Mouse (Mus musculus) megakaryocyte-erythroid progenitor cell, adult 5-6 weeks (primary cell): ENCODE measurements around the gene Fbxo46. TPM values are rescaled to one million over a fixed set of nuclear protein-coding genes. Genes with fewer than 3 reads are reported as not detected.

Source experiments
- ATAC-seq: replicated peaks from 2 replicates; pipeline ENCODE4 v1.8.0; 2016; ENCODE audit warnings: mild to moderate bottlenecking, inconsistent platforms; ENCODE audit not compliant: severe bottlenecking, poor library complexity, low FRiP score, low TSS enrichment
- total RNA-seq, 2 experiments: library from RNA; stranded (forward) in 1 of 2; stranded (reverse) in 1 of 2; fragments of 200-1000, 215-1000 nt in 1 of 2; fragments of >200 nt in 1 of 2; fragmentation: Nextera tagmentation in 1 of 2; gene quantifications; 2 replicates each; pipeline ENCODE4 v1.2.3; 2014 to 2017

Fbxo46 gene
- total RNA-seq, 2 experiments from 2014 or later, result 6.3 to 7.8 TPM

DNA sequence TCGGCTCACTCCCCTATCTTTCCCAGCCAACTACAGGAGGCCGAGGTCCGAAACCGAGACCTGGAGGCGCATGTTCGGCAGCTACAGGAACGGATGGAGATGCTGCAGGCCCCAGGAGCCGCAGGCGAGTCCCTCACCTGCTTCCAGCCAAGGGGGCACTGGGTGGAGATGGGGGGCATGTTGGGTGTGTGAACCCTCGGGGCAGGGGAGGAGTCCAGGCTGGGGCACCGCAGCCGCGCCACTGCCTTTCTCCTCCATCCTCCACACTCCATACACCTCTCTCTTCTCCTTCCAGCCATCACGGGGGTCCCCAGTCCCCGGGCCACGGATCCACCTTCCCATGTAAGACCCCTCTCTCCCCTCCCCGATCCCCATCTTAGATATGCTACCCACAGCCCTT is 27.7 kb upstream of the Fbxo46 start:
- no peak for ATAC-seq

DNA sequence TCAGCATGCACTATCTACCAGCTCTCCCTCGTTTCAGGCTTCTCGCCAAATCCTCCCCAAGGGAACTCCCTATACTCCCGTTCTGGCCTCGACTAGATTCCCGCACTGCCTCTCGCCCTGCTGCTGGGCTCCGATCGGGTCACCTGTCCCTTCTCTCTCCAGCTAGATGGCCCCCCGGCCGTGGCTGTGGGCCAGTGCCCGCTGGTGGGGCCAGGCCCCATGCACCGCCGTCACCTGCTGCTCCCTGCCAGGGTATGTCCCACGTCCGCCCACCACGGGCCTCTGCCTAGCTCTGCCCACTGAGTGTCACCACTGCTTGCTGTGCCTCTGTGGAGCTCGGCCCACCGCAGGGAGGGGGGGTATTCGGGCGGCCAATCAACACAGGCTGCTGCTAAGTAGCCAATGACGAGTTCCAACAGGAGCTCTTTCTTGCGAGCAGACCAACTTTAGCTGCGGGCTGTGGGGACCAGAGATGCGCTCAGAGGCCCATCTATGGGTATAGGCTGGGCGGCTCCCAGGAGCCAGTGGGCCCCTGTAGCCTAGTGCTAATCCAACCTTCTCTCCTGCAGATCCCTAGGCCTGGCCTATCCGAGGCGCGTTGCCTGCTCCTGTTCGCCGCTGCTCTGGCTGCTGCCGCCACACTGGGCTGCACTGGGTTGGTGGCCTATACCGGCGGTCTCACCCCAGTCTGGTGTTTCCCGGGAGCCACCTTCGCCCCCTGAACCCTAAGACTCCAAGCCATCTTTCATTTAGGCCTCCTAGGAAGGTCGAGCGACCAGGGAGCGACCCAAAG is 27.1 kb upstream of the Fbxo46 start:
- ATAC-seq, result peak; percentile 23

DNA sequence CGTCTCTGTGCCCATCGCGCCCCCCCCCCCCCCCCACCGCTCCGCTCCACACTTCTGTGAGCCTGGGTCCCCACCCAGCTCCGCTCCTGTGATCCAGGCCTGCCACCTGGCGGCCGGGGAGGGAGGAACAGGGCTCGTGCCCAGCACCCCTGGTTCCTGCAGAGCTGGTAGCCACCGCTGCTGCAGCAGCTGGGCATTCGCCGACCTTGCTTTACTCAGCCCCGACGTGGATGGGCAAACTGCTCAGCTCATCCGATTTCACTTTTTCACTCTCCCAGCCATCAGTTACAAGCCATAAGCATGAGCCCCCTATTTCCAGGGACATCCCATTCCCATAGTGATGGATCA is 26.5 kb upstream of the Fbxo46 start:
- ATAC-seq, result peak; percentile 69

DNA sequence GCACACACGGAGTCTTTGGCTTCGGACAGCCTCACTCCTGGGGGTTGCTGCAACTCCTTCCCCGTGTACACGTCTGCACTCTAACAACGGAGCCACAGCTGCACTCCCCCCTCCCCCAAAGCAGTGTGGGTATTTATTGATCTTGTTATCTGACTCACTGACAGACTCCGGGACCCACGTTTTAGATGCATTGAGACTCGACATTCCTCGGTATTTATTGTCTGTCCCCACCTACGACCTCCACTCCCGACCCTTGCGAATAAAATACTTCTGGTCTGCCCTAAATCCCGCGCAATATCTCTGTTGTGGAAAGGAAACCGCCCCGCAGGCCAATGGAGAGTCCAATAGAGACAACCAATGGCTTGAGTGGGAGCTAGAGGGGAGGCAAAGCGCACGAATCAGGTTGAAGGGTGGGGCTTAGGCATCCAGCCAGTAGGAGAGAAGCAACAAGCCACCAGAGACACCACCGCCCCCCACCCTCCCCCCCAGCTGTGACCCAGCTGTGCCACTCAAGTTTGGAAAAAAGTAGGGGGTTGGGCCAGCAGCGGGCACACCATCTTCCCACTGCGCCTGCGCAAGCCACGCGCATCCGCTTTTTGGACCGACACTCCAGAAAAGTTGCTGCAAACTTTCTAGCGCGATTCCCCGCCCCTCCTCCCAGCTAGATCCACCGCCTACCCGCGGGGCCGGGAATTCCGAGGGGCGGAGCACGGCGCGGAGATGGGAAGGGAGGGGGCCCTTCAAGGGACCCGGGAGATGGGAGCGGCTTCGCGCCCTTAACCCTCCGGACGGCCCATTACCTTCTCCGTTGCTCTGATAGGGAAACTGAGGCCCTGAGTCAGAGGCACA is 25.9 kb upstream of the Fbxo46 start:
- ATAC-seq, result peak; percentile 74

DNA sequence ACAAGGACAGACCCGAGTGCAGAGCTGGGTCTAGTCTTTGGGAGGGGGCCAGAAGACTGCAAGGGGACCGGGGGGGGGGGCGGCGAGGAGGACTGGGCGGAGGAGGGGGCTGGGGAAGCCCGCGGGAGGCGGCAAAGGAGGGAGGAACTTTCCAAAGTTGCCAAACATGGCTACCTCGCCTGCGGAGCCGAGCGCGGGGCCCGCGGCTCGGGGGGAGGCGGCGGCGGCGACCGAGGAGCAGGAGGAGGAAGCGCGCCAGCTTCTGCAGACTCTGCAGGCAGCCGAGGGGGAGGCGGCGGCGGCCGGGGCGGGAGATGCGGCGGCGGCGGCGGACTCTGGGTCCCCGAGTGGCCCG is 25.2 kb upstream of the Fbxo46 start, which contains the start of gene Six5:
Gene Six5, plus strand, starts transcription at position 124 of the 355 bp plus-strand sequence.
- ATAC-seq, result no peak

DNA sequence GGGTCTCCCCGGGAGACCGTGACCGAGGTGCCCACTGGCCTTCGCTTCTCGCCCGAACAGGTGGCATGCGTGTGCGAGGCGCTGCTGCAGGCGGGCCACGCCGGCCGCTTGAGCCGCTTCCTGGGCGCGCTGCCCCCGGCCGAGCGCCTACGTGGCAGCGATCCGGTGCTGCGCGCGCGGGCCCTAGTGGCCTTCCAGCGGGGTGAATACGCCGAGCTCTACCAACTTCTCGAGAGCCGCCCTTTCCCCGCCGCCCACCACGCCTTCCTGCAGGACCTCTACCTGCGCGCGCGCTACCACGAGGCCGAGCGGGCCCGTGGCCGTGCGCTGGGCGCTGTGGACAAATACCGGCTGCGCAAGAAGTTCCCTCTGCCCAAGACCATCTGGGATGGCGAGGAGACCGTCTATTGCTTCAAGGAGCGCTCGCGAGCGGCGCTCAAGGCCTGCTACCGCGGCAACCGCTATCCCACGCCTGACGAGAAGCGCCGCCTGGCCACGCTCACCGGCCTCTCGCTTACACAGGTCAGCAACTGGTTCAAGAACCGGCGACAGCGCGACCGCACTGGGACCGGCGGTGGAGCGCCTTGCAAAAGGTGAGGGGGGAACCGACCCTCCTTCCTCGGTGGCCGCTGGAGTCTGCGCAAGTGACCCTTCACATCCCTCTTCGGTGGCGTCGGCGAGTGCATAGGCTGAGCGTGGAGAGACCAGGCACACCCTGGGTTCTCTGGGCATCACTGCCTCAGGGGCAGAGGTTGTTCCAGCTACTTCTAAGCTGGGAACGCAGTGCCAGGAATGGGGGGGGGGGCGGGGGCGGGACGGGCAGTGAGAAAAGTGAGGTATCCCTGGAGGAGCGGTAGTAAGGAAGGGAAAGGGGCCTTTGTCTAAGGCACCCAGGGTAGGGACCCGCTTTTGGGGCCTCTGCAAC is 24.6 kb upstream of the Fbxo46 start:
- no peak for ATAC-seq

DNA sequence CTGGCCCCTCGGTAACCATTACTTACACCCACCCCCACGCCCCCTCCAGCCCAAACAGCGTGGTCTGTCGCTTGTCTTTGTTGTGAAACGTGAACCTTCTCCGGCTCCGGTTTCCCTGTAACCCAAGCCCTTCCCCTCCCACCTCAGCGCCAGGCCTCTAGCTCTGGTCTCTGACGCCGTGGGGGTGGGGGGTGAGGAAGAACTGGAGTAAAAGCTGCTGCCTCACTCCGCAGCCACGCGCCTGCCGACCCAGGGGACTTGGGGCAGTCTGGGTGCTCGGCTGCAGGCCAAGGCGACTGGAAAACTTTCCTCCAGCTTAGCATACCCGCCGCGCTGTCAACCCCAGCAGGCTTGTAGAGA is 23.9 kb upstream of the Fbxo46 start:
- no peak for ATAC-seq

DNA sequence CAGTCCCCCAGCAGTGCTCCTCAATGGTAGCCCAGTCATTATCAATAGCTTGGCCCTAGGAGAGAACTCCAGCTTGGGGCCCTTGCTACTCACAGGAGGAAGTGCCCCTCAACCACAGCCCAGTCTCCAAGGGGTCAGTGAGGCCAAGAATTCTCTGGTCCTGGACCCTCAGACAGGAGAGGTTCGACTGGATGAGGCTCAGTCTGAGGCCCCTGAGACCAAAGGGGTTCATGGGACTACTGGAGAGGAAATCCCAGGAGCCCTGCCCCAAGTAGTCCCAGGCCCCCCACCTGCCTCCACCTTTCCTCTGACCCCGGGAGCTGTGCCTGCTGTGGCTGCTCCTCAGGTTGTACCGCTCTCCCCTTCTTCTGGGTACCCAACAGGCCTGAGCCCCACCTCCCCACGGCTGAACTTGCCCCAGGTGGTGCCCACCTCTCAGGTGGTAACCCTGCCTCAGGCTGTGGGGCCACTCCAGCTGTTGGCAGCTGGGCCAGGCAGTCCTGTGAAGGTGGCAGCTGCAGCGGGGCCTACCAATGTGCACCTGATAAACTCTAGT is 23.2 kb upstream of the Fbxo46 start:
- ATAC-seq, result no peak

DNA sequence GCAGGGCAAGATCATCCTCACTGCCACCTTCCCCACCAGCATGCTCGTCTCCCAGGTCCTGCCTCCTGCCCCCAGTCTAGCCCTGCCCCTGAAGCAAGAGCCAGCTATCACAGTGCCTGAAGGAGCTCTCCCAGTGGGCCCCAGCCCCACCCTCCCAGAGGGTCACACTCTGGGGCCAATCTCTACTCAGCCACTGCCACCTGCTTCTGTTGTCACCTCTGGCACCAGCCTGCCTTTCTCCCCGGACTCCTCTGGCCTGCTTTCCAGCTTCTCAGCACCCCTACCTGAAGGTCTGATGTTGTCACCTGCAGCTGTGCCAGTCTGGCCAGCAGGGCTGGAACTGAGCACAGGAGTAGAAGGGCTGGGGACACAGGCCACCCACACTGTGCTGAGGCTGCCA is 22.4 kb upstream of the Fbxo46 start:
- ATAC-seq, result no peak

DNA sequence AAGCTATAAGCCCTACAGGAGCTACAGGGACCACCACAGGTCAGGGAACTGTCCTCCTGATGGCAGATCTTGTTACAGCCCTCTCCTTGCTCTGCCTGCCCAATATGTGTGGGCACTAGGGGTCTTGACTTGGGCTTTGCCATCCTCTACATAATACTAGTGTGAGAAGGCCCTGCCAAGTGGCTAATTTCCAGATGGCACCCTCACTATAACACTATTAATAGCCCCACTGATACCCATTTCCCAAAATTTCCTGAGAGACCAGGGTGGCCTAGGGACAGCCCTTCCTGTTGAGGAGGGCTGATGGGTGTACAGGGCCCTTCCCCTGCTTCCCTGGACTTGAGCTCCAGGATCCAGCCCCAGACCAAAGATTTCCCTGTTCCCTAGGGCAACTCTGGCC is 21.8 kb upstream of the Fbxo46 start:
- no peak for ATAC-seq

DNA sequence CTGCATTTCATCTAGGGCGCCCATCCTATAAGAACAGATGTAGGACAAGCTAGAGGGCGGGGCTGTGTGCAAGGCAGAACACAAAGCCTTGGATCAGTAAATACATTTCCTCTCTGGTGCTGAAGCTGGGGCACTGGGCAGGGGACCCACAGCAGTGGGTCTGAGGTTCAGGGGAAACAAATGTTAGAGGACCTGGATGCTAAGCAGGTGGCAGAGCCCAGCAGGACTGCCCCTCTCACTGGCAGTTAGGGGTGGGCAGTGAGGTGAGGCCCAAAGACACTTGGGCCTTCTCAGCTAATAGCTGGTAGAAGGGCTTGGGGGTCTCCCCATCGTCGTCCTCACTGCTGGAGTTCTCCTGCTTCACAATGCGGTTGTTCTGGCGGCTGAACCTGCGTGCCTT is 20.8 kb upstream of the Fbxo46 start:
- ATAC-seq, result no peak

DNA sequence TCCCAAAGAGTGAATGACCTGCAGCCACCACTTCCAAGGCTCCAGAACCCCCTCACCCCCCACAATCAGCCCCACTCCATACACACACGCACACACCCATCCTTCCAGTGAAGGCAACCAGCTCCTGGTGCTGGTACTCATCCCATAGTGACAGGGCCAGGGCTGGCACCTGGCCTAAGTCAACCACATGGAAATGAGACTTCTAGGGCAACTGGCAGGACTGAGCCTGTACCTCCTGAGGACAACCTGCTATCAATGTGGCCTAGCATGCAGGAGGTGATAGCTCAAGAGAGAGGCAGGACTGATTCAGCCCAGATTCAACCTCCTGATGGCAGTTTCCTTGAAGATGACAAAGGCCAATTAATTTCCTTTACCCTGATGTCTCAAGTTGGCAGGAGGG is 19.4 kb upstream of the Fbxo46 start:
- no peak for ATAC-seq

DNA sequence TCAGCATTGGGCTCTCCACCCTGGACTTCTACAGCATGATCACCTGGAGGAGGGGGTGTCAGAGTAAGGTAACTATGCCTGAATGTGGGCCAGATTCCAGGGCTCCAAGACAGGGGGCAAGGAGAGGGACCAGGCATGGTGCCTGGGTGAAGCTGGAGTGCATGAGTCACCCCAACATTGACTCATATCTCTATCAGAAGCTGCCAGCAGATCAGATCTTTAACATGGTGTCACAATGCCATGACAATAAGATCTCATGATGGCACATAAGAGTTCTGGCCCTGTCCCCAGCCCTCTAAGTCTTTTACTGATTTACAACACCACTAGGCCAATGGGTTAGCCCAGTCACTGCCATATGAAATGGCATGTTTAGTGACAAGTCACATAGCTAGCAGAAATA is 15.9 kb upstream of the Fbxo46 start:
- ATAC-seq, result no peak

DNA sequence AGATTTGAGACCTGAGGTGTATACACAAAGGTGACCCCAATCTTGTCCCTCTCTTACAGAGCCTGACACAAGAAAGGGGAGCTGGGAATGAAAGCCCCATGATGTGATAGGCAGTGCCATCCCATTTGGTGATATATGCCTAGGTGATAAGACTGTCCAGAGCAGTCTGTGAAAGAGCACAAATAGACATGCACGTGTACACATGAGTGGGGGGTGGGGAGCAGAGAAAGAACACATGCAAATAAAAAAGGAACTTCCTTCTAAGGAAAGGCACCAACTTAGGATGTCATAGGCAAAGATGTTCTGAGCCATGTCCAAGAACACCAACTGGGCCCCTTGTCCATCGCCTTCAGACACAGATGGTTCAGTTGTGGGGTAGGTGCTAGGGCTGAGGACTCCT is 15.2 kb upstream of the Fbxo46 start:
- ATAC-seq, result no peak

DNA sequence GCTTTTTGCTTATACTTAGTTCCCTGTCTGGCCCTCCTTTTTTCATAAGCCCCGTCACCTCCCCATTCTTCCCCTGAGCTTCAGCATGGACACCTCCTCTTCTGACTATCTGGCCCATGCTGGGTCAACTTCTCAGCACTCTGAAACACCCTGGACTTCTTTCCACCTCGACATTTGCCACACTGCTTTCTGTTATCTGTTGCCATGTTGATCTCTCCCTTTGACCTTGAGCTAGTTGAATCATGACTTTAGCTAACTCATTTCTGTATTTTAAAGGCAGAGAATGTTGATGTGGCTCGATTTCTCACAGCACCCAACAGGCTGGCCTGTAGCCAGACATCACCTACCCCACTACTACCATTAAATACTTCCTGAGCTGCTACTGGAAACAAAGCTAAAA is 12.2 kb upstream of the Fbxo46 start:
- ATAC-seq, result no peak

DNA sequence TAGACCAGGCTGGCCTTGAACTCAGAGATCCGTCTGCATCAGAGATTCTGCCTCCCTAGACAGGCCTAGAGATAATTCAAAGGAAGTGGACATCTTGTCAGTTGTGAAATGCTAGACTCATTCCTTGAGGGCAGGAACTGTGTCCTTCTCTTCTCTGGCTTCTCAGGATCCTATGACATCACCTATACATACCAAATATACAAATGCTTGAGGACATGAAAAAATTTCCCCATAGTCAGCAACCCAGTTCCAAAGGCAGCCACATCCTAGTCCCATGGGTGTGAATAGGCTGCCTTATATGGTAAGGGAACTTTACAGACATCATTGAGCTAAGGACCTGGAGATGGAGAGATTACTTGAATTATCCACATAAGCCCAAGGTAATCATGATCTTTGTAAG is 10.1 kb upstream of the Fbxo46 start:
- ATAC-seq, result no peak

DNA sequence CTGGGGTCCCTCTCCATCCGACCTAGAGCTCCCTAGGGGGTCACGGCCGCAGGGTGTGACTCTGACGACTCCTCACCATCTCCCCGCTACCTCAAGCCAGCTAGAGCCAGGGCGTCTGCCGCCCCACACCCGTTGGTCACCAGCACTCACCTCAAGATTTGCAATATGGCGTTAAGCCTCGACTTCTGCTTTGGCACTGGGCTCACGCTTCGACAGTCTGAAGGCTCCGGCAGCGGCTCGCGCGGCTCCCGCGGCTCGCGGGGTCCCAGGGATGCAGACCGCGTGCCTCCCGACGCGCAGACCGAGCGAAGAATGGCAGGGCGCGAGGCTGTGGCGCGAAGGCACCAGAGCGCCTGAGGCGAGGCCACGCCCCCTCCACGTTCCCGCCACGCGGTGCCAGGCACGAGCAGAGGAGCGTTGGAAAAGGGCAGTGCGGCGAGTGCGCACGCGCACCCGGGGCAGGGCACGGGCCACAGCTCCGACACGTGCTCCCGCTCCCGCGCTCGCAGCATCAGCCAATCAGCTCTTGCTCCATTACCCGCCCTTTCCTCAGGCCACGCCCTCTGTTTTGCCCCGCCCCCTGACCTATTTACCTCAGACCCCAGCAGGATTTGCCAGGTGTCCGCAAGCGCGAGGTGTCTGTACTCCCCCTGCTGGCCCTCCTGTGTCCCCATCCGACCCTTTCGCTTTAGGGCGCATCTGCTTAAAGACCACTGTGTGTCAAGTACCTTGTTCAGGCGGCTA is 1.5 kb upstream of the Fbxo46 start, which contains the start of gene Gm4969:
Gene Gm4969, minus strand, starts transcription at position 341 of the 744 bp plus-strand sequence.
- no peak for ATAC-seq

DNA sequence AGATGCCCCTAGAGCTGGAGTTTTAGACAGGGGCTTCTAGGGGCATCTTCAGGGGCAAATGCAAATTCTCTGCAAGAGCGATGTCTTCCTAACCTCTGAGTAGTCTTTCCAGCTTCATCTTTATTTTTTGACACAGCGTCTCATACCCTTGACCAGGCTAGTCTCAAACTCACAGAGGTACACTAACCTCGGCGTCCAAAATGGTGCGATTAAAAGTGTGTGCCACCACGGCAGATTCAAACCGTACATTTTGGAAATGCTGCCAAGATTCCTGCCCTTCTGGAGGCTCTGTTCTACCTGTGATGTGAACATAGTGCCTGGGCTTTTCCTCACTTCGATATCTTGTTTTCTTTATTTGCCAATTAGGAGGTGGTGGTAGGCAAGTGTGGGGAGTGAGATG is 576 bp upstream of the Fbxo46 start:
- ATAC-seq, result no peak

DNA sequence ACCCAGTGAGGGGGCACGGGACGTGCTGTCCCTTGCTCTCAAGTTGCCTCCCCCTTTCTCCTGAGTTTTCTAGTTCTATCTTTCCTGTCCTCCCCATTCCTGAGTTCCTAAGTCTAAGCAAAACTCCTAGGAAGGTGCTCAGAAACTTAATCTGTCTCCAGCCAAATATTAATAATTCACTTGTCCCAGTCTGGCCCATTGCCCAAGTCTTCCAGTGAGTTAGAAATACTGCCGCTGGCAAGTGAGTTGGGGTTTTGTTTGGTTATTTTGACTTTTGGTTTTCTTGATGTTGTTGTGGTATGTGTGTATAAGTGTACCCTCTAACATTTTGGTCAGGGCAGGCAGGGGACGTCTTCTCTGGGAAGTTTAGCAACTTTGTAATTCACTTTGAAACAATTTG is 2.0 kb downstream of the Fbxo46 start:
- no peak for ATAC-seq
